ENCODE assay signal across 16 mouse cellular contexts in genomic region chr1:131763683-131764082, GRCm38 (mm10). TPM values are rescaled to one million over a fixed set of nuclear protein-coding genes. Genes with fewer than 3 reads are reported as not detected.
DNase-seq lines count a peak whose midpoint lies in the region; ATAC-seq and TF ChIP-seq lines count a peak whose summit lies in the region.
"Had no signal": no experiment of that assay in that cellular context is flagged by ENCODE, and none has a peak within 500 bp of the region (broad histone marks: within the 10 kb centered on the region; RNA-seq: fewer than 3 reads in every experiment).

No protein-coding gene starts in this region.

- no peaks in the 10 kb centered on the region for H3K9me3 ChIP-seq in hindbrain, postnatal 0 days (ENCODE audit: low read length)
- no peaks in the 10 kb centered on the region for H3K9me3 ChIP-seq in hindbrain, embryonic 11.5 days (ENCODE audit: control insufficient read depth, low read length)
- H3K9me3 ChIP-seq in limb, embryonic 10.5 days (replicated peaks) = no peaks in the 10 kb centered on the region
- H3K9me3 ChIP-seq: hindbrain, embryonic 10.5 days; liver, embryonic 13.5 days had no signal

- no peak for ATAC-seq in hindbrain, postnatal 0 days
- ATAC-seq in hindbrain, embryonic 11.5 days (ENCODE audit: low FRiP score) = no peak
- ATAC-seq in erythroid progenitor cell, adult 5-6 weeks (replicated peaks; ENCODE audit: low FRiP score, poor library complexity, severe bottlenecking) = no peak
- ATAC-seq: activated CD4-positive, CD25-positive, alpha-beta regulatory T cell, adult 4 months had no signal

- H3K4me3 ChIP-seq in hindbrain, postnatal 0 days (ENCODE audit: low read length) = no peak overlapping the region
- H3K4me3 ChIP-seq in hindbrain, embryonic 11.5 days (ENCODE audit: low read depth, low read length) = no peak overlapping the region
- H3K4me3 ChIP-seq in limb, embryonic 10.5 days = no peak overlapping the region
- H3K4me3 ChIP-seq: hindbrain, embryonic 10.5 days; liver, embryonic 13.5 days had no signal

- no peaks in the 10 kb centered on the region for H3K27me3 ChIP-seq in hindbrain, postnatal 0 days (ENCODE audit: insufficient read depth, low read length)
- no peaks in the 10 kb centered on the region for H3K27me3 ChIP-seq in hindbrain, embryonic 11.5 days (ENCODE audit: control insufficient read depth, insufficient read depth, low read length)
- 0 out of 2 replicates have a peak, but pooled peaks cover 4% of the 10 kb centered on the region for H3K27me3 ChIP-seq in limb, embryonic 10.5 days (ENCODE audit: low read depth, poor library complexity, severe bottlenecking)

- no peaks in the 10 kb centered on the region for H3K36me3 ChIP-seq in hindbrain, postnatal 0 days (ENCODE audit: insufficient read depth, low read length)
- no peaks in the 10 kb centered on the region for H3K36me3 ChIP-seq in hindbrain, embryonic 11.5 days (ENCODE audit: control insufficient read depth, insufficient read depth, low read length)
- H3K36me3 ChIP-seq in limb, embryonic 10.5 days = no peaks in the 10 kb centered on the region
- H3K36me3 ChIP-seq: hindbrain, embryonic 10.5 days; liver, embryonic 13.5 days had no signal

- peak; percentile 47 to 53 for DNase-seq in cerebellum, postnatal 10 days
- no peak for DNase-seq in cerebellum, postnatal 36 days
- DNase-seq in hindbrain, postnatal 0 days (ENCODE audit: low spot score) = no peak
- DNase-seq in hindbrain, embryonic 11.5 days (ENCODE audit: low spot score) = no peak
- DNase-seq in ovary, postnatal 36 days (ENCODE audit: low spot score) = peak; percentile 5
- DNase-seq in ovary, adult 18-20 months (ENCODE audit: low spot score) = no peak
- peak; percentile 25 for DNase-seq in limb, embryonic 10.5 days (ENCODE audit: low spot score)
- DNase-seq: cerebellum, adult 2 months; gastrocnemius, postnatal 36 days; kidney, adult 8-10 months; liver, embryonic 13.5 days had no signal

- H3K27ac ChIP-seq in hindbrain, postnatal 0 days = no peak overlapping the region
- no peak overlapping the region for H3K27ac ChIP-seq in hindbrain, embryonic 11.5 days (ENCODE audit: low read depth, low read length)
- H3K27ac ChIP-seq in limb, embryonic 10.5 days = no peak overlapping the region
- H3K27ac ChIP-seq: hindbrain, embryonic 10.5 days; liver, embryonic 13.5 days had no signal

- no peak overlapping the region for H3K4me2 ChIP-seq in hindbrain, postnatal 0 days (ENCODE audit: low read depth, low read length)
- no peak overlapping the region for H3K4me2 ChIP-seq in hindbrain, embryonic 11.5 days (replicated peaks; ENCODE audit: low read depth, low read length)
- H3K4me2 ChIP-seq: liver, embryonic 13.5 days had no signal

- peak; percentile 41; the same call in 1 of the 2 replicates for TF ChIP-seq CTCF in hindbrain, postnatal 0 days (IDR thresholded peaks at IDR 0.05; ENCODE audit: low read depth)

- 56% methylated on average over 9 of the region's 9 CpGs for WGBS in hindbrain, postnatal 0 days
- WGBS in hindbrain, embryonic 11.5 days = 62% methylated on average over 9 of the region's 9 CpGs
- WGBS in limb, embryonic 10.5 days = 46% methylated on average over 9 of the region's 9 CpGs

- no peak overlapping the region for H3K9ac ChIP-seq in hindbrain, postnatal 0 days (replicated peaks; ENCODE audit: low read length)
- no peak overlapping the region for H3K9ac ChIP-seq in hindbrain, embryonic 11.5 days (ENCODE audit: low read depth, low read length)
- H3K9ac ChIP-seq: liver, embryonic 13.5 days had no signal

- 0 out of 2 replicates have a peak, but pooled peaks cover 4% of the 10 kb centered on the region for H3K4me1 ChIP-seq in hindbrain, postnatal 0 days (ENCODE audit: insufficient read depth, low read length)
- no peaks in the 10 kb centered on the region for H3K4me1 ChIP-seq in hindbrain, embryonic 11.5 days (replicated peaks; ENCODE audit: control insufficient read depth, insufficient read depth, low read length)
- H3K4me1 ChIP-seq in limb, embryonic 10.5 days = 0 out of 2 replicates have a peak, but pooled peaks cover 2% of the 10 kb centered on the region
- H3K4me1 ChIP-seq: liver, embryonic 13.5 days had no signal

RNA-seq across cellular contexts. Expression of gene Slc26a9, which starts 19.9 kb away (rescaled TPM):
- 0.07 and 0.37 TPM in 2 replicates for total RNA-seq in hindbrain, postnatal 0 days (2014; rRNA removed)
- 0.09 and 0.10 TPM in 2 replicates for polyA plus RNA-seq in hindbrain, postnatal 0 days (2015; fragmentation: Nextera tagmentation; extraction: Ambion mirVana)
- 0.15 and 0.38 TPM in 2 replicates for polyA plus RNA-seq in hindbrain, embryonic 11.5 days (2014; fragmentation: Nextera tagmentation; extraction: Ambion mirVana)
- 0.08 TPM in 1 of 2 replicates, not detected in the other for polyA plus RNA-seq in limb, embryonic 10.5 days (2016; fragmentation: Nextera tagmentation; extraction: Ambion mirVana)
- total RNA-seq in erythroid progenitor cell, adult 5-6 weeks (2015; ENCODE audit: low replicate concordance) = not detected in 2 replicates
- total RNA-seq in erythroid progenitor cell, adult 5-6 weeks (2017; ENCODE audit: low replicate concordance) = not detected in 2 replicates
- total RNA-seq: gastrocnemius, postnatal 36 days; megakaryocyte-erythroid progenitor cell, adult 5-6 weeks had no signal
- polyA plus RNA-seq: activated CD4-positive, CD25-positive, alpha-beta regulatory T cell, adult 4 months; liver, embryonic 13.5 days; small intestine, adult 2 months had no signal

RNA-seq across cellular contexts. Expression of gene Pm20d1, which starts 33.5 kb away (rescaled TPM):
- total RNA-seq in hindbrain, postnatal 0 days (2014; rRNA removed) = 0.04 and 0.63 TPM in 2 replicates
- 0.54 and 0.60 TPM in 2 replicates for polyA plus RNA-seq in hindbrain, postnatal 0 days (2015; fragmentation: Nextera tagmentation; extraction: Ambion mirVana)
- polyA plus RNA-seq in hindbrain, embryonic 11.5 days (2014; fragmentation: Nextera tagmentation; extraction: Ambion mirVana) = 0.43 and 1.5 TPM in 2 replicates
- polyA plus RNA-seq in limb, embryonic 10.5 days (2016; fragmentation: Nextera tagmentation; extraction: Ambion mirVana) = 2.8 and 3.5 TPM in 2 replicates
- not detected in 2 replicates for total RNA-seq in erythroid progenitor cell, adult 5-6 weeks (2015; ENCODE audit: low replicate concordance)
- total RNA-seq in erythroid progenitor cell, adult 5-6 weeks (2017; ENCODE audit: low replicate concordance) = not detected in 2 replicates
- total RNA-seq: megakaryocyte-erythroid progenitor cell, adult 5-6 weeks had no signal
- polyA plus RNA-seq: activated CD4-positive, CD25-positive, alpha-beta regulatory T cell, adult 4 months had no signal

Comparison
In these comparisons a context has a peak if more than half of its experiments do, and no peak if none do; other contexts are left out.
1. DNase-seq: peak in cerebellum, postnatal 10 days (2 of 2), ovary, postnatal 36 days (single experiment) and limb, embryonic 10.5 days (single experiment); none in cerebellum, postnatal 36 days (0 of 2), hindbrain, postnatal 0 days (single experiment), hindbrain, embryonic 11.5 days (single experiment) and ovary, adult 18-20 months (single experiment).